Mouse (Mus musculus): ENCODE results near the gene Acsl1.

The Acsl1 gene

DNA sequence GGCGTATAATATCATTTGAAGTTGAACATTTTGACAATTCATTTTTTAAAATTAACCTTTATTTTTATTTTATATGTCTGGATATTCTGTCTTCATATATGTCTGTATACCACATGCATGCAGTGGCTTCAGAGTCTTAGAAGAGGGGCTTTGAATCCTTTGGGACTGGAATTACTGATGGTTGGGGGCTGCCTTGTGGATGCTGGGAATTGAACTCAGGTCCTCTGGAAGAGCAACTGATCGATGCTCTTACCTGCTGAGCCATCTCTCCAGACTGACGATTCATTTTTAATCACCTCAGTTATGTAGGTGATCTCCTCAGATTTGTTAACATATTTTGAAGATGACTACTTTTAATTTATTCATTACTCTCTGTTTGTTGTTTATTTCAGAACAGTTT lies 3.3 kb downstream of the Acsl1 start:
- in situ Hi-C loops (cut with MboI; ENCODE audit: unreplicated experiment in 2 of 2) = loop anchor here in 1 of 2 experiments (5.0 kb wide), 1 partner anchor 33 kb away; no protein-coding TSS in a partner anchor

DNA sequence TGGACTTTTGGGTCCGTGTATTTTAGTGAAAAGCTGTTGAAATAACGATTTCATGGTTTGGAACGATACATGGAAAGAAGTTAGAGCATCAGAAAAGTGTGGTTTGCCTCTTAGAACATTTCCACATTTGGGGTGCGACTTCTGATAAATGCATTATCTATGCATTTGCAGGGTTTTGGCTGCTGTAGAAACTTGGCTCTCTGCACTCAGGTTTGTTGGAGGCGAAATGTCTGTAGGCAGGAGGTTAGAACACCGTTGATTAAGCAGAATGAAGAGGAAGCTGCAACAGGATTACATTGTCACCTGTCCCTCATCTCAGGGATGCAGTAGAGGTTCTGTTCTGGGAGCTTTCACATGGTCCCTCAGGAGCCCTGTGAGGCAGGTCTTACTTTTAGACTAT lies 3.8 kb downstream of the Acsl1 start:
- in situ Hi-C loops (cut with MboI; ENCODE audit: unreplicated experiment in 2 of 2) = loop anchor here in 1 of 2 experiments (5.0 kb wide), 1 partner anchor 33 kb away; no protein-coding TSS in a partner anchor

DNA sequence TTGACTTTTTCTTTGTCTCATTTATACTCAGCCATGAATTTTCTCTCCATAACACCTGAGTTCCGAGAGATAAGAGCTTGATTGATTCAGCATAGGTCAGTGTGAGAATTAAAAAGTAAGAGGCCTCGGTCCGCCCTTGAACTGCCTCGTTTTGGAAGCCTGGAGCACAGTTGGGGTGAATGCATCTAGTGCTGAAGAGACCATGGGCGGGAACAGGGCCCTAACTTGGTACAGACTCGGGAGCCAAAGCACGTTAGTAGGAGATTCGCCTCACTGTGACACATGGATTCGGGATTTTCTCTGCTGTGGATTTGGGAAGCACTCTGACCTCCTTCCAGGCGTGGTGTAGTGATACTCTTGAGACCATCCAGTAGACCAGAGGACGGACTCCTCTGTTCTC lies 4.6 kb downstream of the Acsl1 start:
- in situ Hi-C loops (cut with MboI; ENCODE audit: unreplicated experiment in 2 of 2) = no loop called here

DNA sequence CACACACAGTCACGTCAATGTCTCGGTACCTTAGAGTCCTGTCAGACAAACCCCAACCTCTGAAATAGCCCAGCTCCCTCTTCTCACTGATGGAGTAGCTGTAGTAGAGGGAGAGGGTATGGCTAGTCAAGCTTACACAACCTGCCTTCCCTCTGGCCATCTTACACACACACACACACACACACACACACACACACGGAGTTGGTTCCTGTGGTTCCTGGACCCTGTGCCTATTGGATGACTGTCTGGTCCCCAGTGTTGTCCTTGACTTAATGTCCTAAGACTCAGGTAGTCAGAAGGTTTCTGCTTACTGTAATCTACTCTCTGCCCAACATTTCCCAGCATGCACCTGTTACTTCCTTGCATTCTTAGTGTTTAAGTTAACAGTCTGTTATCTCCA lies 5.1 kb downstream of the Acsl1 start:
- in situ Hi-C loops (cut with MboI; ENCODE audit: unreplicated experiment in 2 of 2) = no loop called here

DNA sequence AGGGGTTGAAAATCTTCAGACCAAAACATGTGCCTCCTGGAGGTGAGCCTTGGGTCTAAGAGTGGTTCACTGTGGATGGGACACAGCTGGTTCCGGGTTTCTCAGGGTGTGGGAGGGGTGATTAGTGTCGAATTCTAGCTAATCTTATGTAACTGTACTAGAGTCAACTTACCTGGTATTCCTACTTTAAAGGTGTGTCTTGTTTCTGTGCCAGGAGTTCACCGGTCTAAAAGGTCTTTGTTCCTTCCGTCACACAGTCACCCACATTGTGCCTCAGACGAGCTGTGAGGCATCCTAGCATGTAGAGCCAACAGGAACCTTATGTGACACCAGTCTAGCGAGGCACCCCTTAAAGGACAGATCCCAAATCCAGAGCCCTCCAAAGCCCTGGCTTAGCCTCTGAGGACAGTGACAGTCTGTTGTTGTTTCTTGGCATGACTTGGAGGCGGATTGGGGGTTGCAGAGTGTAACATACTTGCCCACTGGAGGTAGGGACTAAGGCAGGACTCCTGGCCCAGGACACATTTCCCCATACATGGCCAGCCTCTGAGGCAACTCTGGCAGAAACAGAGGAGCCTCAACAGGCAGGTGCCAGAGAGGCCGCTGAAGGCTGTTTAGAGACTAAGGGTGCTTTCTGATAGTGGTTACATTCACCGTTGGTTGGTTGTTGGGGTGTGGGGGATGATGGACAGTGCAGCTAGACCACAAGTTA lies 7.1 kb downstream of the Acsl1 start:
- in situ Hi-C loops (cut with MboI; ENCODE audit: unreplicated experiment in 2 of 2) = no loop called here

DNA sequence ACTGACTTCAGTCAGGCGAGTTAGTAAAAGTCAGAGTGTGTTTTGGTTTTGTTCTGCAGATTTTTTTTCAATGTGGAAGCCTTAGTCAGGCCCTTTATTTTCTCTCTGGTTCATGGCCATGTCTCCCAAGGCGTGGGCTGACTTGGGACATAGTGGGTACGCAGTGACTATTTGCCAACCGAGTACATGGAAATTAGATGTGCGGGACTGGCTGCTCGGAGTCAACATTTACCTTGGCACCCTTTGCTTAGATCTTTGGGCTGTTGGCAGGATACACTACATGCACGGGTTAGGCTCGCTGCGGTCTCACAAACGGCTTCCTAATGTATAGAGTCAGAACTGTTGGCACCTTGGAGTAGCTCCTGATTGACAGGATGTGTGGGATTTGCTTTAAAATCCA lies 7.9 kb downstream of the Acsl1 start:
- in situ Hi-C loops (cut with MboI; ENCODE audit: unreplicated experiment in 2 of 2) = no loop called here

DNA sequence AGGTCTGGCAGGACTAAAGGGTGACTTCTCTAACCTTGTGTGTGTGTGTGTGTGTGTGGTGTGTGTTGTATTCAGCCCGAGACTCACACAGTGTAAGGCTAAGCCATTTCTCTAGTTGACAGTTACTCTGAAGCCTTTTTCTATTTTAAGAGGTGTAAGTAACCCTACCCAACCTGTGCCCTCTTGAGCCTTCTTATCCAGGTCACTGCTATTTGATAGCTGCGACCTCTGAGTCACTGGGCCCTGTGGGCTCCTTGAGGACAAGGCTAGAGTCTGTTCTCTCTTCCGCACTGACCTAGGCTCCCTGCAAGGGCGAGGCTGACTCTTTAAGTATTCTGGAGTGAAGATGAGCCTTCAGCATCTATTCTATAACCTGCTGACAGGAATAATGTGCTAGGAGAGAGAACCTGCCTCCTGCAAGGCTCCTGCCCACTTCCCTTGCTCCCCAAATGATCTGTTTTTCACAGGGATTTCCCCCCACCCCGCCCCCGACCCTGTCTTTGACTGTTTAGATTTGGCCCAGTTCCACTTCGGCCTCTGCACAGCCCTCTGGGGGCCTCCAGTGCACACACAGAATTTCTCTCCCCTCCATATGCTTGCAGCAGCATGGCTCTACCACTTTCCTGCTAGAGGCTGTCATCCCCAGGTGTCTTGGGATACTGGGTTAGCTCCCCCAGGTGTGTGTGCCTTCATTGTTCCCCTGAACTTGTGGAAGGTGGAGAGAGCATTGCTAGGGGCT lies 9.1 kb downstream of the Acsl1 start:
- in situ Hi-C loops (cut with MboI; ENCODE audit: unreplicated experiment in 2 of 2) = no loop called here

DNA sequence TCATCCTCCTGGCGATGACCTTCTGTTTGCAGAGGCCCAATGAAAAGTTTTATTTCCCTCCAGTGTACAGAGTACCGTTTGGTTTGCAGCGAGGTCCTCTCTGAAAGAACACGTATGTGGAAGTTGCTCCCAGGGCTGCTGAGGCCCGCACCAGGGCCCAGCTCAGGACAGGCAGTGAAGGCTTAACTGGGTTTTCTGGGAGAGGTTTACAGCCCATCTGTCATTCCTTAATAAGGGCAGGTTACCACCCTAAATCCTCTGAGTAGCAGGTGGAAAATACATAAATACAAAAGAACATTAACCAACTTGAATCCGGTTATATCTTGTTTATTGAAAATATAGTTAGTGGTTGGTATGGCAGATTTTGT lies 9.7 kb downstream of the Acsl1 start:
- in situ Hi-C loops (cut with MboI; ENCODE audit: unreplicated experiment in 2 of 2) = no loop called here

DNA sequence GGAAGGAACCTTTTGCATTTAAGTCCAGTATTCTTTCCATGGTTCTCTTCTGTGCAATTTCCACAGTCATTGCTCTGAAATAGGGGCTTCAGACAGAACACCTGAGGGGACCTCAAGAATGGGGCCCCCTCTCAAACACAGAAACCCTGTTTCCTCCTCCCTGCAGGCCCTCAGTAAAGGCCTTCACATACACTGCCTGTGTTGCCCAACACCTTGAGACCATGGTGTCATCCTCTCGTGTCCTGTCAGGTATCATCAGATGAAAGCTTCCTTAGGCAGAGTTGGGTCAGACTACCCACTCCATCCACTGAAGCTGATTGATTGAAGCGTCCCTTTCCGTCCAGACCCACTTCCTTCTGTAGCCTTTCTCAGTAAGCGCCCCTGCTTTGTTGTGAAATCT lies 11.9 kb downstream of the Acsl1 start:
- in situ Hi-C loops (cut with MboI; ENCODE audit: unreplicated experiment in 2 of 2) = no loop called here

DNA sequence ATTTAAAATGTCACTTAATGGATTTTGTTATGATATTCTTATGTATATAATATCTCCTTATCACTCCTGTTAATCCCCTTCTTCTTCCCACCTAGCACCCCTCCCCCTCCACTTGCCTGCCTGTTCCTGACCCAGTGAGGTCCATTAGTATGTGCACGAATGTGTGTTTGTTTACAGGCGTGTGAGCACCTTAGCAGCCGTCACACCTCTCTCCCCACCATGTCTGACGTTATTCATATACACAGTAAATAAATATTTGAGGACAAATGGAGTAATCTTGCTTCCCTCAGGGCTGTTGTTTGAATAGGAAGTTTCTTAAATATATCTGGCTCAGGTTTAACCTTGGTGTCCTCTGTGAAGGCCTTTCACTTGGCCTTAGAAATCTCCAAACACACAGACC lies 12.4 kb downstream of the Acsl1 start:
- in situ Hi-C loops (cut with MboI; ENCODE audit: unreplicated experiment in 2 of 2) = no loop called here

DNA sequence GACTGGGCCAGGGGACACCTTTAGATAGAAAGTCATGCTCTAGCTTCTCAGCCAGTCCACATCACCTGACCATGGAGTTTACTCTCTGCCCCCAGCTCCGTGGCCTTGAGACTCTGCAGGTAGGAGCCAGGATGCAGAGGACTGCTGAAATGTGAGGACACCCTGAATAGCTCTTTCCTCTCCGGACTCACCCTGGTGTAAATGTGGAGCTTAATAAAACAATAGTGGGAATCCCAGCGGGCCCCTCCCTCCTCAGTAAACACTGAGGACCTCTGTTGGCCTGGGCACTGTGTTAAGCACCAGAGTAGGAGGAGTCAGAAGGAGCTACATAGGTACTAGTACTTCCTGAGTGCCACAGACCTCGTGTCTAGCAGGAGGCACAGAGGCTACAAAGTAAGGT lies 13.2 kb downstream of the Acsl1 start:
- in situ Hi-C loops (cut with MboI; ENCODE audit: unreplicated experiment in 2 of 2) = no loop called here

DNA sequence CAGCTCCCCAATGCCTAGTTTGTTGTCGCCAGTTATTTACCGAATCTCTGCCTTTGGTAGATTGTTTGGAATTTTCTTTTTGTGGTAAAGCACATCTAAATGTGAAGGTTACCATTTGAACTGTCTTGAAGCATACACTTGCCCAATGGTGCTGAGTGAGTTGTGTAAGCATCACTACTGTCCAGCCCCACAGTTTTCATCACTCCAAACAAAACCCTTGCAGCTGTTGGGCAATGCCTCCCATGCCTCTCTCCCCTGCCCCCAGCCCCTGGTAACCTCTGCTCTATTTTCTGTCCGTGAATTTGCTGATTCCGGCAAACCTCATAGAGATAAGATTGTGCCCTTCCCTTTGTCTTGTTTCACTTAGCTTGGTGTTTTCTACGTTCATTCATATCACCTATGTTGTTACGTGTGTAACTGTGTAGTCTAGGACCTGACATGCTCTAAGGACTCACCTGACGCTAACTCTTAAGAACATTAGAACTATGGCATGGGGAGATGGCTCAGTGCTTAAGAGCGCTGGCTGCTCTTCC lies 14.2 kb downstream of the Acsl1 start:
- in situ Hi-C loops (cut with MboI; ENCODE audit: unreplicated experiment in 2 of 2) = no loop called here

DNA sequence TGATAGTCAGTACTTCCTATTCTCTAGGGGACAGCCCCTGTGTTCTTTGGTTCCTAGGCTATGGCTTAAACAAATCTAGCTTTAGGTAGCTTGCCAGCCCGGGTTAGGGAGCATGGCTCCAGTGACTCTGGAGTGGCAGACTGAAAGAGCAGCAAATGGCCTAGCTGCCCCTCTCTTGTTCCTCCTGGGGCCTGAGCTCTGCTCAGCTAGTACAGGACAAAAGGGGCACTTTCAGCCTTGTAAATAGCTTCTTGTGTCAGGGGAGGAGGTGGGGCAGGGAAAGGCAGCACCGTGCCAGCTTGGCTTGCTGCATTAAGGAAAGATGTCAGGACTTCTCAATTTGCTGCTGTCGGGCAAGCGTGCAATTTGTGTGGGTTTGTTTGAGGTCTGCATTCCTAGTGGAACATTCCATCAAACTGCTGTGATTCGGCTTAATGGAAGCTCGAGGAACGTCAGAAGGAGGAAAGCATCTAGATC lies 17.3 kb downstream of the Acsl1 start:
- in situ Hi-C loops (cut with MboI; ENCODE audit: unreplicated experiment in 2 of 2) = no loop called here

DNA sequence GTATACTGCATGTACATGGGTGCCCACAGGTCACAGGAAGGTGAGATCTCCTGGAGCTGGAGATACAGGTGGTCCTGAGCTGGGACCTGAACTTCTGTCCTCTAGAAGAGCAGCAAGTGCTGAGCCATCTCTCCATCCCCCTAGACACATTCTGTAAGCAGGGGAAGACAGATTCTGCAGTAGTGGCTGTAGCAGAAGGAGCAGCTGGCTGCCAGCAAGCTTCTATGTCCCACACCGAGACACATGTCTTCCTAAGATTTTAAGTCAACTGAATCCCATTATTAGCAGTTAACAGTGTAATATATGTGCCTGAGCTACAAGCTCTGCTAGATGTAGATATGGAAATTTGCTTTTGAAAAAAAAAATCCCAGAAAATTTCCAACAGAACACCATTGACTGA lies 18.4 kb downstream of the Acsl1 start:
- in situ Hi-C loops (cut with MboI; ENCODE audit: unreplicated experiment in 2 of 2) = no loop called here

DNA sequence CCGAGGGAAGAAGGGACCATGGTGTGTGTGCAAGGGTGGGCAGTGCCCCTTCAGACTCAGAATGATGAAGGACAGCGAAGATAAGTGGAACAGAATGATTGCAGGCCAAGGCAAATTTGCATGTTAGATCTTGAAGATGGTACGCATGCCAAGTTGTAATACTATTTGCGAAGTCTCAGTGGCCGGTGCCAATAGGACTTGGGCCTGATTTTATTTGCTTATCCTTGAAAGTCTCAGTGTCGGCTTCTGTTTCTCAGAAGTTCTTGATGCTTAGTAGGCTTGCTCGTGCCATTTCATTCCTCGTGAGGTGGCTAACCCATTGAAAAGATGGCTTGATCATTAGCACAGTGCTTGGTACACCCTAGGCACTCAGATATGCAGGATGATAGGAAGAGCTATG lies 19.4 kb downstream of the Acsl1 start:
- in situ Hi-C loops (cut with MboI; ENCODE audit: unreplicated experiment in 2 of 2) = no loop called here

DNA sequence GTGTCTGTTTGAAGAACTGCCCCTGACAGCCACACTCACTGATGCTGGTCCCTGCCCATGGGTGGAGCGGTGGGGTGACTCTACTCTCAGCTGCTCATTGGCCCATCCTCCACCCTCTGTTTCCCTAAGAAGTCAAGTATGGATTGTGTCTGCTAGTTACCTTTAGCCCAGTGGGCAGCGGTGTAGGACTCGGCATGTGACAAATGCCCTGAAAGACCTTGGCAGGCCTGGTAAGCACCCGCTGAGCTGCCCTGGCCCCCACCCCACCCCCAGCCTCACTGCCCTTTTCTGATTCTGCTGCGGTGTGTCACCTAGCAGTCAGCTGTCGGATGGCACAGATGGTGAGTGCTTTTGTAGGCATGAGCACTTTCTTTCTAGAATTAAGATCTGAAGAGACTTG lies 20.0 kb downstream of the Acsl1 start:
- in situ Hi-C loops (cut with MboI; ENCODE audit: unreplicated experiment in 2 of 2) = no loop called here

DNA sequence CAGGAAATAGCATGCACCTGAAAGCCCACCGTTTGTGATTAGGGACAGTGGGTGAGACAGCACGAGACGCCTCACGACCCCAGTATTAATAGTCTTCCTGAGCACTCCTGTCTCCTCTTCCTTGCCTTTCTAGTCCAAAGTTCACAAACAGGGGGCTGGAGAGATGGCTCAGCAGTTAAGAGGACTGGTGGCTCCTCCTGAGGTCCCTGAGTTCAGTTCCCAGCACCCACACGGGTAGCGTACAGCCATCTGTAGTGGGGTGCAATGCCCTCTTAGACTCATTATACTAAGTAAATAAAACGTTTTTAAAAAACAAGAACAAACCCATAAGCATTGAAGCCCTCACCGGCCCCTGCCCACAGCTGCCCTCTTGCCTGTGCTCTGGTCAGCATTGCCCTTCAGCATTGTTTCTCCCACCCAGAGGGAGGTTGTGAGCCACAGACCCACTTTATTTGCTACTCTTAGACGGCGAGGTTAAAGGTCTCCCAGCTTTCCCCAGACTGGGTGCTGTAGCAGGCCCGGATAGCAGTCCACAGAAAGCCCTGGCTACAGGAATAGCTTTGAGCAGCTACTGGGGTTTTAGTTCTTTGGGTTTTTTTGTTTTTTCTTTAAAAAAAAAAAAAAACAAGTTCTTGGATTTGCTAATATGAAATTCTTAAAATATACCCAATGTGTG lies 22.8 kb downstream of the Acsl1 start:
- in situ Hi-C loops (cut with MboI; ENCODE audit: unreplicated experiment in 2 of 2) = no loop called here

DNA sequence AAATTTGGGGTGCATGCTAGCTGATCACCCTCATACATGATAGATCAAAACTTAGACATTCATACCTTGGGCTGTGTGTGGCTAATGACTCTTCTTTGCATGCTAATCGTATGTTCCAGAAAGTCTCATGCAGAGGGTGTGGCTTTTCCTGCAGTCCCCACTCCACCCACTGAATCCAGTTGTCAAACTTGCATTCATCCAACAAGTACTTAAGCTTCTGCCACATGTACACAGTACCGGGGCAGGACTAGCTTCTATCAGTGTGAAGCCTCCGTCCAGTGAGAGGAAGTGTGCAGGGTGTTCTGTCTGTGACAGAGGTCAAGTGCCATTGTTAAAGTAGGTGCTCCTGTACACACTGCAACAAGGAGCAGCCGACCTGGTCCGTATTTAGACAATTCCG lies 26.0 kb downstream of the Acsl1 start:
- in situ Hi-C loops (cut with MboI; ENCODE audit: unreplicated experiment in 2 of 2) = no loop called here

DNA sequence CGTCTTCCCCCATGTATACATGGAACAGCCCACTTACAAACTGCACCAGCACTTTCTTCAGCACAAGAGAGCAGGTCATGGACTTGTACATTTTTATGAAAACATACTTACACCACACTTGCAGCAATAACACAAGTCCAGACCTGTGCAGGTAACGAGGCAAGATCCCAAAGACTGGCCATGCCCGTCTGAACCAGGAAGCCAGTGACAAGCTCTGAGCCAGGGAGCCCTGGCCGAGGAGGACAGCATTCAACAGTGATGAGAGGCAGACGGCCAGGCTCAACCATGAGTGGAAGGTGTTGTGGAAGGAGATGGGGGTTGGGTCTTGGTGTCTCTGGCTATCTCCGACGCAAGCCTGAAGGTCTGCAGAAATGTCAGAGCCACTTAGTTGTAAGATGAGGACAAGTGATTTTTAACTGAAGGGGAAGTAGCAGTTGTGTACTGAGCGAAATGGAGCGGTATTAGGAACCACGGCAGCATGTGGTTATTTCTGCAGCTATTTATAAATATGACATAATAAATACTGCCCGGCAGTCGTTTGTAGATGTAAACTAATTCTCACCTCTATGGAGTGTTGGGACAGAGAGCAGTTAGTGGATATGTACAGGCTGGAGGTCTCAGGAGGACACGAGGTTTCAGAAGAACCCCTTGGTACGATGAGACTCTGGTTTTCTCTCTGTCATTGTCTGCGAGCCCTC lies 26.6 kb downstream of the Acsl1 start:
- in situ Hi-C loops (cut with MboI; ENCODE audit: unreplicated experiment in 2 of 2) = no loop called here

DNA sequence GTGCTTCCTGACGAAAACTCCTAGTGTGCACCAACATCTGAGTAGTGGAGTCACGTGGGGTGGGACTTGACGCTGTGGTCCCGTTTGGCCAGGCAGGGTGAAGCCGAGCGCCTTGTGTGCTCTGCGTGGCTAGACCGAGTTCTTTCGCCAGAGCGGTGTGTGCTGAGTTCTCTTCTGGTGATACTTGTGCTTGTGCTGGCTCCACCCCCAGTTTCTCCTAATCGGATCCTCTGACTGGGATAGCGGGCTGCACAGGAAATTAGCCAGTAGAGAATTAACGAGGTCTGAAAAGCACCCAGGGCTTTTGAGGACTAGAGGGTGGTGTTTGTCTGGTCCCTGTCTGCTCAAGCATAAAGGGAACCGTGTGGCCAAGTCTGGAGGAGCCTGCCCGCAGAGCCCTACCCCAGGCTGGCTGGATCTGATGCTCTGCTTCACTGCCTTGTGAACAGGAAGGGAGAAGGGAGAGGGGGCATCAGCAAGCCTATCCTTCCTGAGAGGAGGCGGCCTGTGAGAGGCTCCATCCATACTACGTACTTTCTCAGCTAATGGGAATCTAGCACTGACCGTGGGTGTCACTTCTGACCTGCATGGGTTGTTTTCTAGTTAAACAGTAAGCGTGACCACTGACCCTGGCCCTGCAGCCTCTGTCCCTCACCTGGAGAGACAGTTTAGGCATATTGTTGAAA lies 28.7 kb downstream of the Acsl1 start:
- in situ Hi-C loops (cut with MboI; ENCODE audit: unreplicated experiment in 2 of 2) = loop anchor here in 1 of 2 experiments (25.0 kb wide), 1 partner anchor 512 kb away; the partner anchor contains the start of genes 1700029J07Rik, Lrp2bp and Ufsp2

All from v-Abl transformed pro-B cells (cell line).